Mouse (Mus musculus) adrenal gland, postnatal 25 days (tissue): Measurements from ENCODE around the gene Arhgap27. TPM values are rescaled to one million over a fixed set of nuclear protein-coding genes. Genes with fewer than 3 reads are reported as not detected.

ENCODE experiments used
- DNase-seq: peaks from one replicate; pipeline ENCODE4 v3.0.0; 2021; ENCODE audit warnings: mixed read lengths
- total RNA-seq: library from RNA; stranded (reverse); gene quantifications from 2 replicates; pipeline ENCODE4 v1.2.3, GENCODE M21; 2021

Arhgap27 gene
- total RNA-seq, 1 experiment from 2014 or later: 15.2 TPM

- no peak for DNase-seq
These were observed 18.0 kb upstream of the Arhgap27 start for GRCm38 (mm10) chr11:103381505-103381904.

- no peak for DNase-seq
These were observed 17.0 kb upstream of the Arhgap27 start for GRCm38 (mm10) chr11:103380460-103380859.

- no peak for DNase-seq
These were observed 14.8 kb upstream of the Arhgap27 start for GRCm38 (mm10) chr11:103378341-103378740.

- no peak for DNase-seq
These were observed 12.3 kb upstream of the Arhgap27 start for GRCm38 (mm10) chr11:103375772-103376171.

GRCm38 (mm10) chr11:103375258-103375657 lies 11.8 kb upstream of the Arhgap27 start:
- no peak for DNase-seq

GRCm38 (mm10) chr11:103373922-103374321 lies 10.4 kb upstream of the Arhgap27 start:
- no peak for DNase-seq

GRCm38 (mm10) chr11:103372561-103372960 lies 9.1 kb upstream of the Arhgap27 start:
- DNase-seq: no peak

GRCm38 (mm10) chr11:103372068-103372467 lies 8.6 kb upstream of the Arhgap27 start:
- peak; percentile 47 for DNase-seq

- no peak for DNase-seq
These were observed 7.7 kb upstream of the Arhgap27 start for GRCm38 (mm10) chr11:103371222-103371539.

- DNase-seq: no peak
These were observed 7.1 kb upstream of the Arhgap27 start for GRCm38 (mm10) chr11:103370397-103371221.

- no peak for DNase-seq
These were observed 2.0 kb upstream of the Arhgap27 start for GRCm38 (mm10) chr11:103365530-103365929.

- DNase-seq: no peak
These were observed 1.5 kb upstream of the Arhgap27 start for GRCm38 (mm10) chr11:103365022-103365421.

- DNase-seq: no peak
These were observed 843 bp upstream of the Arhgap27 start for GRCm38 (mm10) chr11:103364335-103364734.

GRCm38 (mm10) chr11:103362521-103363181 lies 841 bp downstream of the Arhgap27 start:
- peak; percentile 30 for DNase-seq

- no peak for DNase-seq
These were observed 1.4 kb downstream of the Arhgap27 start for GRCm38 (mm10) chr11:103362054-103362432.

- no peak for DNase-seq
These were observed 2.0 kb downstream of the Arhgap27 start for GRCm38 (mm10) chr11:103361396-103362053.

- DNase-seq: peak; percentile 19
These were observed 2.8 kb downstream of the Arhgap27 start for GRCm38 (mm10) chr11:103360661-103361081.

GRCm38 (mm10) chr11:103359841-103360641 lies 3.5 kb downstream of the Arhgap27 start:
- DNase-seq: peak; percentile 89

GRCm38 (mm10) chr11:103359122-103359521 lies 4.4 kb downstream of the Arhgap27 start:
- DNase-seq: peak; percentile 76

- no peak for DNase-seq
These were observed 5.2 kb downstream of the Arhgap27 start for GRCm38 (mm10) chr11:103358316-103358715.

GRCm38 (mm10) chr11:103357710-103358109 lies 5.8 kb downstream of the Arhgap27 start:
- no peak for DNase-seq

- no peak for DNase-seq
These were observed 6.4 kb downstream of the Arhgap27 start for GRCm38 (mm10) chr11:103356938-103357670.
